Mouse (Mus musculus) ES-CJ7 (cell line): Measurements from ENCODE around the gene Acr.

Source experiments
- DNase-seq: peaks from one replicate; pipeline ENCODE4 v3.0.0; 2011; ENCODE audit warnings: low read depth, low spot score

Acr gene

DNA sequence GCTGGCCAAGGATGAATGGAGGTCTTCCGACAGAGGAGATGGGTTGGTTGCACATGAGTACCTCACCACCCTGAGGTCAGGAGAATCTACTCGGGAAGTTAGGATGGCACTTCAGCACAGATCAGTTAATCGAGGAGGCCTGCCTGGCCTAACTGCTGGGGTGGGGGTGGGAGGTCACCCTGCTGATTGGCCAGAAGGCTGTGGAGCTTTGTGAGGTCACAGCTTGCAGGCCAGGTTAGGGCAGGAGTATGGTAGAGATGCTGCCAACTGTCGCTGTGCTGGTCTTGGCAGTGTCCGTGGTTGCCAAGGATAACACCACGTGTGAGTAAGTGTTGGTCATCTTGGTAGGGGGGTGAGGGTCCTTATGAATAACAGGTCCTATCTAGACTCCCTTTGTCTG, at the start of gene Acr:
Acr (plus strand) TSS at position 213 of the 400 bp plus-strand sequence.
- DNase-seq, result no peak

DNA sequence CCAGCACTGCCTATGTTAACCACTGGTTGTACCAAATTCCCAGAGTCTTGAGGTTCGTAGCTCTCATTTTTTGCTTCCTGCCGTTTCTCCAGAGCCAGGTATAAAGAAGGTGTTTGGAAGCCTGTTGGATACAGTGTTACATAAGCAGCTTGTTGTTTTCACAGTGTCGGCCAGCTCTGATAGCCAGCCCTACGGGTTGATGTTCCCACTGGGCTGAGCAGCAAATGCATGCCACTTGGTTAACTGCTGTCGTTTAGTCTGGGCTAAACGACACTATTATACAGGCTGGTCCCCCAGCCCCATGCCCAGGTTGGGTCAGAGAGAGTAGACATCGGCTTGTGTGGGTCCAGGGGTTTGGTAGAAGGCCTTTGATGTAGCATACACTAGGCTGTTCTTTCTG, 46.2 kb upstream of the Acr start:
- DNase-seq, result no peak

DNA sequence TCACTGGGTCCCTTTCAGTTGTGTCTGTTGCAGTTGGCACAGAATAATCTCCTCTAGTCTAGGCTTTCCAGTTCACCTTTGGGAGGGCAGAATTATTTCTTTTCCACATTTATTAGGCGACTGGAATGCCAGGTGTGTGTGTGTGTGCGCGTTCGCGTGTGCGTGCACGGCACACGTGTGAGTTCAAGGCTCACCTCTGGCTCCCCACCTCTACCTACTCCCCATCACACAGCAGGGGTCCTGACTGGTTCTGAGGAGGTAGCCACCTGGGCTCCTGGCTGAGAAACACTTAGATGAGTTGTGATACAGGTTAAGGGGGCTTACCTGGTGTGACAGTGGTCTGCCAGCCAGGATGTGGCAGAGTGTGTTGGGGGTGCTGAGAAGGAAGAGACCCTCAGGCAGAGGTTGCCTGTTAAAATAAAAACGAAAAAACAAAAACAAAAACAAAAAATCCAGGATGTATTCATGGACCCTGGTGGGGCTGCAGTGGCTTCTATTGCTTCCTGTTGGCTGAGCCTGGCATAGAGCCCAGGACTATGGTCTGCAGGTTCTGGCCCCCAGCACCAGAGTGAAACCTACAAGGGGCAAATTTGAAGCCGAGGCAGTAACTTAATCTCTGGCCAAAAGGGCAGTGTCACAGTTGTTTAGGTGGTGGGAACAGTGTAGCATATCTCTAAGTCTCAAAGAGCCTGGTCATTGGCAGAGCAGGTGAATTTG, 45.4 kb upstream of the Acr start:
- DNase-seq, result no peak

GRCm38 (mm10) chr15:89523283-89523832, 44.8 kb upstream of the Acr start:
- DNase-seq, result no peak

DNA sequence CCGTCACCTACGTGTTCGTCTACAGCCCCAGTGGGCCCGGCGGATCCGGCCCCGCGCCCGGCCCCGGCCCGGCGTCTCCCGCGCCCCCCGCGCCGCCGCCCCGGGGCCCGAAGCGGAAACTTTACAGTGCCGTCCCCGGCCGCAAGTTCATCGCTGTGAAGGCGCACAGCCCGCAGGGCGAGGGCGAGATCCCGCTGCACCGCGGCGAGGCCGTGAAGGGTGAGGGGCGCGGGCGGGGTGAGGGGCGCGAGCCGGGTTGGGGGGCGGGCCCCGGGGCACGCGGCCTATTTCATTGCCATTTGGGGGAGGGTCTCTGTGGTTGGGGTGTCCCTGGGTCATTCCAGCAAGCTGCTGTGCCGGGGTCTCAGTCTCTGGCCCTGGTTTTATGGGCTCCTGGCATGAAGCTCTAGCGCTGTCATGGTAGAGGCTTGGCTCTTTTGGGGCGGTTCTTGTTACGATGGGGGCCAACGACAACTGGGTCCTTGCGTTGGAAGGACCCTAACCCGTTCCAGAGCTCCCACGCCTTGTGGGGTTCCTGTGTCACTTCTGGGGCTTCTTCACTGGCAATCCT, 44.0 kb upstream of the Acr start:
- no peak for DNase-seq

DNA sequence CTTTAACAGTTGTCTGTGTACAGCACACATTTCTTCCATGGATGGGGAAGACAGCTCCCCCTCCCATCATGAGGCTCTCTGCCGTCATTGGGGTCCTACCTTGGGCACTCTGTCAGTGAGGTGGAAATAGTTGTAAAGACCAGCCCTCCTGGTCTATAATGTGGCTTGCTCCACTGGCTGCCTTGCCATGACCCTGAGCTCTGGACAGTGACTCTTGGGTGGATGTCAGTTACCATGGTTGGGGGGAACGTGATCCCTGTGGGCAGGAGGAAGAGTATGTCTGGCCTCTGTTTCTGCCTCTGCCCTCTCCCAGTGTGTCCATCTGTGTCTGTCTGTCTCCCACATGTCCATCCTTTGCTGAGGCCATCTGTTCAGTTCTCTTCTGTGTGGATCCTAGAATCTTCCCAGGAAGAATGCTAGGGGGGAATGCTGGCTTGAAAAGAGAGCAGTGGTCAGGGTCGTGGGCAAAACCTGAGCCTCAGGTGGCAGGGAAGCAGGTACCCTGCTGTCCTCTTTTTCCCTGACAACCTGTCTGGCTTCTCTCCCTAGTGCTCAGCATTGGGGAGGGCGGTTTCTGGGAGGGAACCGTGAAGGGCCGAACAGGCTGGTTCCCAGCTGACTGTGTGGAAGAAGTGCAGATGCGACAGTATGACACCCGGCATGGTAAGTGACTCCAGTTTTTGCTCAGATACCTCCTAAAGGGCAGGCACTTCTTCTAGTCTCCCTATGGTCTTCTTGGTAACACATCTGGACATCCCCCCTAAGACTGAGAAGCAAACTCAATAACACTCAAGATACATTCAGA, 43.3 kb upstream of the Acr start:
- no peak for DNase-seq

- no peak for DNase-seq
Observed at GRCm38 (mm10) chr15:89525464-89525863, 42.7 kb upstream of the Acr start.

GRCm38 (mm10) chr15:89525896-89526295, 42.2 kb upstream of the Acr start:
- DNase-seq, result no peak

DNA sequence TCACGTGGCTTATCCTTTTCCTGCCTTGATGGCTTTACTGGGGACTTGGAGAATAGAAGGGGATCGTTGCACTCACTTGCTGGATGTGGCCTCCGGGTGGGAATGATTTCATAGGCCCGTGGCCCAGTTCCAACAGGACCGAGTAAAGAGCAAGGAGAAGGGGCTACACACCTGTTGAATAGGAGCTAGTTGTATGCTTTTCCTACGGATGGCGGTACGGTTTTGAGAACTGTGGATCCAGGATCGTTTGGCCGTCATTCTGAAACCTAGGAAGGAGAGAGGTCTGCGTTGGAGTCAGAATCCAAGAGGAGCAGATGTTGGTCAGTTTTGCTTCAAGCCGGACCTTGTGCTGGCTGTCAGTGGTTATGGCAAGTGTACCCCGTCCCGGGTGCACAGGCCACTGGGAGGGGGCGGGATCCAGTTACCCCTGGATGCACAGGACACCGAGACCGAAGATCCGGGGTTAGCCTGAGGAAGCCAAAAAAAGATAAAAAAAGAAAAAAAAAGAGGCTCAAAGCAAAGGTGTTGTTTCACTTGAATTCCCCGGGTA, 41.3 kb upstream of the Acr start:
- DNase-seq, result no peak

DNA sequence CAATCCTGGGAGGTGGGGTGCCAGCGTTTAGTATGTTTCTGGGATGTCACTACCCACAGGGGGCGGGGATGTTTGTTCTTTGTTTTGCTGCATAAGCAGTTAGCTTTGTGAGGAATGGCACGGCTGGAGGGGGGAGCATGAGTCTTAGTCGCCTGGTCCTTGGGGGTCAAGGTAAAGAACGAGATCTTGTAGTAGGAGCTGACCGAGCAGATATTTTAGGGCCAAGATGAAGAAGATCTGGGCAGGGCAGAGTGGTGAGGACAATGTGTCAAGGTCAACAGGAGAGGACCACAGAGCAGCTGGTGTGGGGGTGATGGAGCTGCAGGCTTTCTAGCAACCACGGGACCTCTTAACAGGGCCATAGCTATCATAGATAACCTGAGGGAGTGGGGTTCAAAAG, 40.7 kb upstream of the Acr start:
- DNase-seq, result no peak

- DNase-seq, result no peak
Observed at GRCm38 (mm10) chr15:89528201-89528850, 39.8 kb upstream of the Acr start.

- DNase-seq, result no peak
Observed at GRCm38 (mm10) chr15:89528923-89529322, 39.2 kb upstream of the Acr start.

DNA sequence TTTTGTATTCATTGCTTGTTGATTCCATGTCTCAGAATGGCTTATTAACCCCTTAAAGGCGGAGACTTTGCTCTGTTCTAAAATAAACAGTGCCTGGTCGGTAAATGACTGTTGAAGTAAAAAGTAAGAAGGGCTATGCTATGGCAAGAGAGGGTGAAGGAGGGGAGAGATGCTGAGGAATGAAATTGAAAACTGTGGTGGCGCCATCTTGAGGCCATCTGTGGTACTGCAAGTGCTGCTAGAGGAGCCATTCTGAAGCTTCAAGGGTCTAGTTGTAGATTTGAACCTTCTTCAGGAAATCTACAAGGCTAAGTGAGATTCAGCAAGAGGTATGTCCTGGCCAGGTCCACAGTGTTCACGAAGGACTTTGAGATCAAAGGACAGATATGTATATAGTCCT, 37.8 kb upstream of the Acr start:
- DNase-seq, result peak; percentile 62

DNA sequence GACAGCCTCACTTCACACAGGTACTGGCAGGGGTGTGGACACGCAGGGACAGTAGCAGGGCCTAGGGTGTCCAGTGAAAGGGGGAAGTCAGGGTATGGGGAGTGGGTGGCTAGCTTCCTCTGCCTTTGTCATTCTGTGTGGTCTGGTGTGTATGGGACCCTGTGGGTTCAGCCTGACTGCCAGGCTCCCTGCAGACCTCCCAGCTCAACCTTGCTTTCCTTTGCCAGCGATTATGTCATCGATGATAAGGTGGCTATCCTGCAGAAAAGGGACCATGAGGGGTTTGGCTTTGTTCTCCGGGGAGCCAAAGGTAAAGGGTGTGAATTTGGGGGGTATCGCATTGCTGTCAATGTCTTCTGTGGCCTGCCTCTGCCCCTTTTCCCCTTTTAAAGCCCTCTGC, 36.7 kb upstream of the Acr start:
- DNase-seq, result no peak

- peak; percentile 78 for DNase-seq
Observed at GRCm38 (mm10) chr15:89532026-89532923, 35.9 kb upstream of the Acr start.

DNA sequence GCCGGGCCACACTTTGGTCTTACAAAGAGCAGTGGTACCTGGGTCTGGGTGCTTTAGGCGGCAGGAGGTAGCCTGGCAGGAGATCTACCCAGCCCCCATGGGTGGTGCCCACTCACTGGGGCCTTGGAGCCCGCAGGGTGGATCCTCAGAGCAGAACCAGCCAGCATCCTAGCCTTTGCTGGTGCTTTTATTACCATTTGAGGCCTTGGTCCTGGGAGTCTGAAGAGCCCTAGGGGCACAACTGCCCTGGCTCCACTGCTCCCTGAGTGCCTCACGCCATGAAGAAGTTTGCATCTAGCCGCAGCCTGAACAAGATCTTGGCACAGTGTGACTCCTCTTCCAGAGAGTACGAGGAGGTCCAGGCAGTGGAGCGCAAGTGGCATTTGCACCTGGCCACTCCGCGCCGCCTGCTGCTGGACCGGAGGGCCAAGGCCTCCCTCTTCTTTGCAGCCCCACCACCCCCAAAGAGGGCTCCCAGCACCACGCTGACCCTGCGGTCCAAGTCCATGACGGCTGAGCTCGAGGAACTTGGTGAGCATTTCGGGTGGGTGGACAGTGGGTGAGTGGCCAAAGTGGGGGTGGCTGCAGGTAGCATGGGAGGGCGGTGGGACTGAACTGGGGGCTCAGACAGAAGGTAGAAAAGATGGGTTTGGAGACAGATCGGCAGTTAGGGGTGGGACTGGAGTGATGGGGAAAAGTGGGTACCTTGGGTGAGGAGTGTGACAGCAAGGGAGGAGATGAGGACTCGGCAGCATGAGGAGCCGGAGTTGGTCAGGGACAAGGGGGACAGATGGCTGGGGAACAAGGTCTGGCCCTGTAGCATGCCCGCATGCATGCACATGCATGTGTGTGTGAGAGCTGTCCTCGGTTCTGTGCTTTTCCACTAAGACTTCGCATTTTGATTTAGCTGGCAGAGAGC, 34.9 kb upstream of the Acr start:
- no peak for DNase-seq

DNA sequence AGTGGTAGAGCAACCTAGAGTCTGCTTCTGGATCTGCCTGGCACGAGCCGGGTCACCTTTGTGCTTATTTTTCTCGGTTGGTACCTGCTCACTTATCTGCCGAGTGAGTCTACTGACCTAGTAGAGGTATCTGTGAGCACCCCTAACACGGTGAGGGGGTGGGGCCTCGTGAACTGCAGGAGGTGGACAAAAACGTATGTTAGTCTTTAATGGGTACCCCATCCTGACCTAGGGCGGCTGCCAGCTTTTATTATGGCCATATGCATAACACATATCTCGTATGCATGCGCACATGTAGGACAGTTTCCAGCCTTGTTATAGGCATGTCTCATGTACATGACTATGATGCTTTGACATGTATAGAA, 34.3 kb upstream of the Acr start:
- no peak for DNase-seq

- no peak for DNase-seq
Observed at GRCm38 (mm10) chr15:89544171-89544570, 24.0 kb upstream of the Acr start.

DNA sequence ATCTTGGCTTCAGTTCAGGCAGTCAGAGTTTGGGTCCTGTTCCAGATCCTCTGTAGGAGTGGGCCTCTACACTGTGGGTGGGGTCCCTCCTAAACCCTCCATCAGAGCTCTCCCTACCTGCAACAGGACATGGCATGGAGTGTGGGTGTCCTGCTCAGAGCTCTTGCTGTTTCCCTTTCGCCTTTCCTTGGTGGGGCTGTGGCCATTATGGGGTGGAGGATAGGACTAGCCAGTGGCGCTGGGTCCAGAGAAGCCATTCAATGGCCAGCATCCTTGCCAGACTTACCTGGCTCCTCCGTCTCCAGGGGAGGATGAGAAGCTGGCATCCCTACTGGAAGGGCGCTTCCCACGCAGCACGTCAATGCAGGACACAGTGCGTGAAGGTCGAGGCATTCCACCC, 20.8 kb upstream of the Acr start:
- no peak for DNase-seq
